Mouse (Mus musculus) spleen, adult 12 weeks (tissue): ENCODE results near the gene Hsf2bp.

Experiments
- DNase-seq: peaks from one replicate; pipeline ENCODE4 v3.0.0; 2022; ENCODE audit warnings: low spot score

Hsf2bp gene

GRCm38 (mm10) chr17:31982326-31983190, 53.6 kb downstream of the Hsf2bp start:
- DNase-seq, result no peak

GRCm38 (mm10) chr17:31979888-31980287, 56.3 kb downstream of the Hsf2bp start:
- DNase-seq, result no peak

GRCm38 (mm10) chr17:31977131-31977530, 59.0 kb downstream of the Hsf2bp start:
- no peak for DNase-seq

- DNase-seq, result no peak
These were observed 59.6 kb downstream of the Hsf2bp start for GRCm38 (mm10) chr17:31976501-31976900.

GRCm38 (mm10) chr17:31974694-31975093, 61.5 kb downstream of the Hsf2bp start:
- DNase-seq, result no peak

GRCm38 (mm10) chr17:31973664-31974230, 62.4 kb downstream of the Hsf2bp start:
- DNase-seq, result no peak

GRCm38 (mm10) chr17:31970890-31971289, 65.3 kb downstream of the Hsf2bp start:
- DNase-seq, result no peak

- DNase-seq, result no peak
These were observed 67.3 kb downstream of the Hsf2bp start for GRCm38 (mm10) chr17:31968801-31969200.

GRCm38 (mm10) chr17:31967311-31967710, 68.8 kb downstream of the Hsf2bp start:
- no peak for DNase-seq

- DNase-seq, result no peak
These were observed 69.6 kb downstream of the Hsf2bp start for GRCm38 (mm10) chr17:31966566-31966965.

- DNase-seq, result no peak
These were observed 70.5 kb downstream of the Hsf2bp start for GRCm38 (mm10) chr17:31965623-31966022.

- no peak for DNase-seq
These were observed 73.2 kb downstream of the Hsf2bp start for GRCm38 (mm10) chr17:31962930-31963329.

- no peak for DNase-seq
These were observed 73.9 kb downstream of the Hsf2bp start for GRCm38 (mm10) chr17:31962281-31962680.

GRCm38 (mm10) chr17:31954551-31955140, 81.5 kb downstream of the Hsf2bp start:
- no peak for DNase-seq

GRCm38 (mm10) chr17:31949076-31949475, 87.1 kb downstream of the Hsf2bp start:
- DNase-seq, result no peak

GRCm38 (mm10) chr17:31946436-31946835, 89.7 kb downstream of the Hsf2bp start:
- DNase-seq, result no peak

GRCm38 (mm10) chr17:31943881-31944539, 92.1 kb downstream of the Hsf2bp start:
- no peak for DNase-seq

GRCm38 (mm10) chr17:31941616-31942015, 94.5 kb downstream of the Hsf2bp start:
- DNase-seq, result no peak

GRCm38 (mm10) chr17:31940607-31941006, 95.5 kb downstream of the Hsf2bp start:
- no peak for DNase-seq

GRCm38 (mm10) chr17:31939292-31940060, 96.7 kb downstream of the Hsf2bp start:
- DNase-seq, result no peak

- DNase-seq, result no peak
These were observed 97.4 kb downstream of the Hsf2bp start for GRCm38 (mm10) chr17:31938539-31939260.
